Mouse (Mus musculus) myocyte (in vitro differentiated cells): Measurements from ENCODE around the gene Ninl. TPM values are rescaled to one million over a fixed set of nuclear protein-coding genes. Genes with fewer than 3 reads are reported as not detected.

Source experiments
- H3K27me3 ChIP-seq: one replicate; pipeline ENCODE4 v1.6.1; 2011; ENCODE audit not compliant: control insufficient read depth, insufficient read depth, insufficient read length
- H3K36me3 ChIP-seq: one replicate; pipeline ENCODE4 v1.6.1; 2011; ENCODE audit not compliant: control insufficient read depth, insufficient read depth
- H3K4me2 ChIP-seq: one replicate; pipeline ENCODE4 v1.6.1; 2011; ENCODE audit warnings: low read depth, control low read depth
- H3K4me3 ChIP-seq: one replicate; pipeline ENCODE4 v1.5.1; 2011; ENCODE audit warnings: mild to moderate bottlenecking, control low read depth, moderate library complexity
- H3K79me2 ChIP-seq: one replicate; pipeline ENCODE4 v1.6.1; 2011; ENCODE audit not compliant: control insufficient read depth, insufficient read depth
- H3ac ChIP-seq: one replicate; pipeline ENCODE4 v1.6.1; 2011; ENCODE audit not compliant: control insufficient read depth, insufficient read length
- CEBPB ChIP-seq: IDR thresholded peaks from 2 replicates; pipeline ENCODE4 v1.6.1; 2011; ENCODE audit warnings: mild to moderate bottlenecking, moderate library complexity; ENCODE audit not compliant: poor library complexity, insufficient read depth, severe bottlenecking
- E2F4 ChIP-seq: IDR thresholded peaks from one replicate; pipeline ENCODE4 v1.6.1; 2011; ENCODE audit warnings: mild to moderate bottlenecking, control low read depth, moderate library complexity; ENCODE audit not compliant: insufficient read depth
- MAX ChIP-seq: IDR thresholded peaks from one replicate; pipeline ENCODE4 v1.6.1; 2011; ENCODE audit warnings: low read depth, mild to moderate bottlenecking, control low read depth
- MYOD1 ChIP-seq, 3 experiments: IDR thresholded peaks; one replicate each; pipeline ENCODE4 v1.6.1; 2011; ENCODE audit warnings: control low read depth in 2 of 3, low read depth in 2 of 3, mild to moderate bottlenecking in 2 of 3, moderate library complexity in 1 of 3; ENCODE audit not compliant: insufficient read length in 2 of 3, control insufficient read depth in 1 of 3
- MYOG ChIP-seq, 3 experiments: IDR thresholded peaks; one replicate each; pipeline ENCODE4 v1.6.1; 2011; ENCODE audit warnings: control low read depth in 2 of 3, low read depth in 2 of 3, mild to moderate bottlenecking in 2 of 3; ENCODE audit not compliant: insufficient read length in 2 of 3, control insufficient read depth in 1 of 3, insufficient read depth in 1 of 3
- POLR2A ChIP-seq: IDR thresholded peaks from one replicate; pipeline ENCODE4 v1.6.1; 2011; ENCODE audit warnings: low read depth, mild to moderate bottlenecking, control low read depth, moderate library complexity; ENCODE audit not compliant: insufficient read length
- POLR2AphosphoS2 ChIP-seq: IDR thresholded peaks from one replicate; pipeline ENCODE4 v1.6.1; 2011; ENCODE audit warnings: low read depth, control low read depth; ENCODE audit not compliant: insufficient read length
- REST ChIP-seq: IDR thresholded peaks from one replicate; pipeline ENCODE4 v1.6.1; 2011; ENCODE audit warnings: mild to moderate bottlenecking, control low read depth, moderate library complexity; ENCODE audit not compliant: insufficient read depth, insufficient read length
- SRF ChIP-seq: IDR thresholded peaks from one replicate; pipeline ENCODE4 v1.6.1; 2011; ENCODE audit warnings: low read depth; ENCODE audit not compliant: control insufficient read depth, insufficient read length
- TCF12 ChIP-seq: IDR thresholded peaks from one replicate; pipeline ENCODE4 v1.6.1; 2011; ENCODE audit warnings: mild to moderate bottlenecking, control low read depth; ENCODE audit not compliant: poor library complexity, insufficient read depth, severe bottlenecking
- TCF3 ChIP-seq: IDR thresholded peaks from one replicate; pipeline ENCODE4 v1.6.1; 2011; ENCODE audit warnings: low read depth, control low read depth; ENCODE audit not compliant: insufficient read length
- USF1 ChIP-seq: IDR thresholded peaks from one replicate; pipeline ENCODE4 v1.6.1; 2011; ENCODE audit warnings: low read depth, mild to moderate bottlenecking, control low read depth, moderate library complexity
- polyA plus RNA-seq: library from polyadenylated mRNA; unstranded; fragments of >200 nt; fragmentation: generic; extraction: Trizol; gene quantifications from one replicate; pipeline ENCODE4 v1.2.1, GENCODE M21; 2012; ENCODE audit warnings: missing spikeins

The Ninl gene
- polyA plus RNA-seq, 1 experiment = 2.2 TPM

DNA sequence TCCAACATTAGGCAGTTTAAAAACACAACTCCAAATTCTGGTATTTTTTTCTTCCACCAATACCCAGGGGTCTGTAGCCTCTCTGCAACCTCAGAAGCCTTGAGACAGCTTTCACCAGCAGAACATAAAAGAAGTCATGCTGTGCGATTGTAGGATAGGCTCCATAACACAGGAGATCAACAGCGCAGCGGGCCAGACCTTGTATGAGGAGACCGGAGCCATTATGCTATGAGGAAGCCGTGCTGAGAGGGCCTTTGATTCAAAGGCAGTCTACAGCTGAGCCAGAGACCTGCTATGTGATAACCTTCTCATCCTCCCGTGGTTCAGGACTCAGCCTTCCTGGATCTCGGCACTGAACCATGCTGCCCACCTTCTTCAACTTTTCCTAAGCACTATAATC, 67.3 kb downstream of the Ninl start:
- Histone ChIP-seq H3K79me2 (no peaks in the 10 kb centered on the region), H3K4me2 (no peak overlapping the region), H3ac (no peak overlapping the region), H3K4me3 (no peak overlapping the region), H3K27me3 (no peaks in the 10 kb centered on the region), H3K36me3 (peaks cover 9% of the 10 kb centered on the region)
- TF ChIP-seq TCF3 (no peak), USF1 (no peak), MYOD1 (IDR thresholded peaks at IDR 0.05; ENCODE audit: control insufficient read depth in 1 of 3, insufficient read length in 2 of 3, low read depth in 2 of 3) (no peak), SRF (no peak), TCF12 (no peak), MAX (no peak)

DNA sequence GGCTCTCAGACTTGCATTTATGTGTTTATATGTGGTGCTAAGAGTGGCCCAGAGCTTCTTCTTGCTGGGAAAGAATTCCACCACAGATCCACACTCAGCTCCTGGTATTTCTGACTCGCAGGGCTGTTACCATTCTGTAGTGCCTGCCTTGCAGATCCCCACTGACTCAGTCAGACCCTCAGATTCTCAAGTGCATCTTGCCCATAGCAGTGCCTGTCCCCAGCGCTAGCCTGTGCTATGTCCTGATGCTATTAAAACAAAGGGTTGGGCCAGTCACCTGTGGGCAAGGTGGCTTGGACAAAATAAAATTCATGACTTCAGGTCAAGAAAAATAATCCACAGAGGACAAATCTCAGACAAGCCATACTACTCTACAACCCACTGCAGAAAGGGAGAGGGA, 70.0 kb downstream of the Ninl start:
- H3ac ChIP-seq = no peak overlapping the region
- H3K36me3 ChIP-seq = peaks cover 9% of the 10 kb centered on the region
- H3K4me2 ChIP-seq = no peak overlapping the region
- no peaks in the 10 kb centered on the region for H3K79me2 ChIP-seq
- no peak overlapping the region for H3K4me3 ChIP-seq
- no peaks in the 10 kb centered on the region for H3K27me3 ChIP-seq
- TF ChIP-seq TCF12 = no peak
- no peak for TF ChIP-seq MYOD1 (IDR thresholded peaks at IDR 0.05; ENCODE audit: control insufficient read depth in 1 of 3, insufficient read length in 2 of 3, low read depth in 2 of 3)
- no peak for TF ChIP-seq SRF
- TF ChIP-seq MYOG (IDR thresholded peaks at IDR 0.05; ENCODE audit: control insufficient read depth in 1 of 3, insufficient read depth in 1 of 3, insufficient read length in 2 of 3, low read depth in 2 of 3) = no peak
- no peak for TF ChIP-seq POLR2A
- TF ChIP-seq MAX = no peak
- no peak for TF ChIP-seq REST
- TF ChIP-seq USF1 = no peak
- no peak for TF ChIP-seq TCF3
- TF ChIP-seq E2F4 = no peak
- TF ChIP-seq POLR2AphosphoS2 = no peak
- TF ChIP-seq CEBPB = no peak

DNA sequence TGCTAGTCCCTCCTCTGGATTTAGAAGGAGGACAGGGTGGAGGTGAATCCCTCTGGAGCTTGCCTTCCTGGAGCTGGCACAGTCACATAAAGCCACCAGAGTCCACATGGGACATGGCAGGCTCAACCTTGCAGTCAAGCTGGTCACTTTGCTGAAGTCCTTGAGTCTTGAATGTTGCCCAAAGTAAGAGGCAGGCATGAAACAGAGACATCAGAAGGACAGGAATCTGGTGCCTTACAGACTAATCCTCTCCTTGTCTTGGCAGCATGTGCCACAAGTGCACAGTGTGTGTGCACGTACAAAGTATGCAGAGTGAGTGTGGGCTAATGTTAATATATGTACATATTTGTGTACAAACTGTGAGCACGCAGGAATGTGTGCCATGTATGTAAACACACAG, 71.7 kb downstream of the Ninl start:
- Histone ChIP-seq H3ac (no peak overlapping the region), H3K4me2 (no peak overlapping the region), H3K4me3 (no peak overlapping the region), H3K36me3 (peaks cover 9% of the 10 kb centered on the region), H3K79me2 (no peaks in the 10 kb centered on the region), H3K27me3 (no peaks in the 10 kb centered on the region)
- TF ChIP-seq REST (no peak), POLR2AphosphoS2 (no peak), MAX (no peak), TCF3 (no peak), E2F4 (no peak), CEBPB (no peak), MYOD1 (IDR thresholded peaks at IDR 0.05; ENCODE audit: control insufficient read depth in 1 of 3, insufficient read length in 2 of 3, low read depth in 2 of 3) (no peak), SRF (no peak), TCF12 (no peak), USF1 (no peak), MYOG (IDR thresholded peaks at IDR 0.05; ENCODE audit: control insufficient read depth in 1 of 3, insufficient read depth in 1 of 3, insufficient read length in 2 of 3, low read depth in 2 of 3) (no peak), POLR2A (no peak)

DNA sequence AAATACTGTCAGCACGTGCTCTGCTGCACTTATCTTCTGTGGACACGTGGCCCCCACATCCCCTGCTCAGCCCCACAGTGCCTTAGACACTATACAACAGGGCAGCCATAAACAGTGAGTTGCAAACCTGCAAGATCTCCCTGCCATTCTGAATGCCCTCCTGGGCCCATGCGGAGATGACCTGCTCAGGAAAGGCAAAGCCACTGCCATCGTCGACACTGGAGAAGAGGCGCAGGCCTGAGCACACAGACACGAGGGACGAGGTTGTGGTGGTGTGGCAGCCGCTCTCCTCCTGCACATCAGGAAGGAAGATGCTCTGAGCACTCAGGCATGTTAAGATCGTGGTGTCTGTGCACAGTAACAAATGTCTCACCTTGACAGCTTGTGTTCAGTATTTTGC, 73.2 kb downstream of the Ninl start:
- Histone ChIP-seq H3K4me2 (no peak overlapping the region), H3K4me3 (no peak overlapping the region), H3K79me2 (no peaks in the 10 kb centered on the region), H3ac (no peak overlapping the region), H3K36me3 (peaks cover 9% of the 10 kb centered on the region), H3K27me3 (no peaks in the 10 kb centered on the region)
- TF ChIP-seq REST = no peak
- TF ChIP-seq CEBPB = no peak
- TF ChIP-seq POLR2AphosphoS2 = no peak
- TF ChIP-seq MYOD1 (IDR thresholded peaks at IDR 0.05; ENCODE audit: control insufficient read depth in 1 of 3, insufficient read length in 2 of 3, low read depth in 2 of 3) = no peak
- no peak for TF ChIP-seq SRF
- TF ChIP-seq POLR2A = no peak
- TF ChIP-seq E2F4 = no peak
- no peak for TF ChIP-seq TCF3
- TF ChIP-seq MYOG (IDR thresholded peaks at IDR 0.05; ENCODE audit: control insufficient read depth in 1 of 3, insufficient read depth in 1 of 3, insufficient read length in 2 of 3, low read depth in 2 of 3) = no peak
- no peak for TF ChIP-seq USF1
- no peak for TF ChIP-seq MAX
- no peak for TF ChIP-seq TCF12

DNA sequence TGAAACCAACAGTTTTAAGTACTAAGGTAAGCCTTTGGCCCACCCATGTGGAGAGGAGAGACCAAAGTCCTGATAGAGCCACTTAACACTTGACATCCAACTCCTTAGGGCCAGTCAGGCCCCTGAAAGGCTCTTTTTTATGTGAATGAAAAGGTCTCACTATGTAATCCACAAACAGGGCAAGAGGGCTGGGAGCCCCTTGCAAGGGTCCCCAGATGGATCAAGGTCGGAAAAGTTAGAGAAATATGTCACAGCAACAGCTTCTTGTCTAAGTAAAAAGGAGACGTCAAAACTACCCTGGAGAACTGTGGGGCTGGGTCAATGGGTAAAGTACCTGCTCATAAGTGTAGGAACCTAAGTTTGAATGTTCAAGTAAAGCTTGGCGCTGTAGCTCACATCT, 74.5 kb downstream of the Ninl start:
- no peaks in the 10 kb centered on the region for H3K79me2 ChIP-seq
- peaks cover 9% of the 10 kb centered on the region for H3K36me3 ChIP-seq
- H3K4me2 ChIP-seq = no peak overlapping the region
- no peaks in the 10 kb centered on the region for H3K27me3 ChIP-seq
- TF ChIP-seq SRF = no peak
- TF ChIP-seq E2F4 = no peak
- no peak for TF ChIP-seq TCF12
- no peak for TF ChIP-seq REST
- no peak for TF ChIP-seq MYOD1 (IDR thresholded peaks at IDR 0.05; ENCODE audit: control insufficient read depth in 1 of 3, insufficient read length in 2 of 3, low read depth in 2 of 3)
- TF ChIP-seq POLR2AphosphoS2 = no peak
- no peak for TF ChIP-seq TCF3
- no peak for TF ChIP-seq USF1
- TF ChIP-seq MAX = no peak
- no peak for TF ChIP-seq MYOG (IDR thresholded peaks at IDR 0.05; ENCODE audit: control insufficient read depth in 1 of 3, insufficient read depth in 1 of 3, insufficient read length in 2 of 3, low read depth in 2 of 3)
- no peak overlapping the region for H3ac ChIP-seq
- H3K4me3 ChIP-seq = no peak overlapping the region
